Mouse (Mus musculus): ENCODE data around the gene Hhat. TPM values are rescaled to one million over a fixed set of nuclear protein-coding genes. Genes with fewer than 3 reads are reported as not detected.

The Hhat gene
- total RNA-seq, 2 experiments from 2014 or later = 1.4 to 2.0 TPM

- intact Hi-C loops (cut with DNase I; ENCODE audit: low total_unique reads) = loop anchor here (10.0 kb wide), 1 partner anchor 129 kb away; no protein-coding TSS in a partner anchor
- DNase-seq = no peak
Measured at GRCm38 (mm10) chr1:192786194-192786593, 15.2 kb upstream of the Hhat start.

DNA sequence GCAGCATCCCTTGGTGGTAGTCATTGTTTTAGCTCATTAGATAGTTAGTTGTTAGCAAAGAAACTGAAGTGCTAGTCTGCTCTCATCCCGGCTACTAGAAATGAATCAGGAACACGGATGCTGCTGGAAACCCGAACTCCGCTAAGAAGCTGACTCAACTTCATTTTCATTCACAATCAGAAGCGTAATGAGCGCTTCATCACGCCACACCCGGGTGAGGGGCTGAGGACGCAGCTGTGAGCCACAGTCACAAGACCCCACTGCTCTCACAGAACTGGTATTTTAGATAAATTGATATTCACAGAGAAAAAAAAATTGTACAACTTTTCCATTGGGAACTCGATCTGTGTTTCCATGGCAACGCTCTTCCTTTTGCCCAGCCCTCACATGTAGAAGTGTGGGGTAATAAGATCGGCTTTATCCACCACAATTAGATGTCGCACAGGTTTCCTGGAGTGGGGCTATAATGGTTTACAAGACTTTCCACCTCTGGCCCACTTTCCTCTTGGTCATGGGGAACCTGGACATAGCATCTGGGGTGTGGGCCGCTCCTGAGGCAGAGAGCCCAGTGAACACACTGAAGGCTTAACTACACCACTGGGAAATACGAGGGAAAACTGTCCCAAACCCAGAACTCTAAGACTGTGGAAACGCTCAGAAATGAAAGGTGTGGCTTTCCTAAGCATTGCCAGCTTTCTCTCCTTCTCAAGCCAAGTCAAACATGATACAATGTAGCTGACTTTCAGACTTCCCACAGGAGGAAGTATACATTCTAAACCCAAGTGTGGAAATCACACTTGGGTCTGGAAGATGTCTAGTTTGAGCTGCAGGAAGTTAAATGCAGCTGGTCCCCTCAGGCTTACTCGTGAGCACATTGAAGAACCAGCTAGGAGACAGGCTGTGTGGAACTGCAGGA is 14.3 kb upstream of the Hhat start:
- intact Hi-C loops (cut with DNase I; ENCODE audit: low total_unique reads) = loop anchor here (10.0 kb wide), 1 partner anchor 129 kb away; no protein-coding TSS in a partner anchor
- no peak for DNase-seq

DNA sequence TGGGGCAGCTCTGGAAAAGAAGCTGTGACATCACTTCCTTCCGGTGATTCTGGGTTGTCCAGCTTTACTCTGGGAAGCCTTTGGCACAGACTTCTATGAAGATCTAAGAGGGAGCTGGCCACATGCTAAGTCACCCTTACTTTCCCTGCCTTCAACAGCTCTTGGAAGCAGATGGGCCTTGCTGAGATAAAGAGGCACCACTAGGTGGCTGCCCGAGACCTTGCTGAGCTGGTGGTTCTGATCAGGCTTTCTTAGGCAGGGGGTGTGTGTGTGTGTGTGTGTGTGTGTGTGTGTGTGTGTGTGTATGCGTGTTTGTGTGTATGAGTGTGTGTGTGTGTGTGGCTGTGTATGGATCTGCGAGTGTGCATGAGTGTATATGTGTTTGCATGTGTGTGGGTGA is 13.4 kb upstream of the Hhat start:
- DNase-seq = peak; percentile 61
- intact Hi-C loops (cut with DNase I; ENCODE audit: low total_unique reads) = loop anchor here (5.0 to 10.0 kb wide), 2 partner anchors 57 to 130 kb away; no protein-coding TSS in a partner anchor

DNA sequence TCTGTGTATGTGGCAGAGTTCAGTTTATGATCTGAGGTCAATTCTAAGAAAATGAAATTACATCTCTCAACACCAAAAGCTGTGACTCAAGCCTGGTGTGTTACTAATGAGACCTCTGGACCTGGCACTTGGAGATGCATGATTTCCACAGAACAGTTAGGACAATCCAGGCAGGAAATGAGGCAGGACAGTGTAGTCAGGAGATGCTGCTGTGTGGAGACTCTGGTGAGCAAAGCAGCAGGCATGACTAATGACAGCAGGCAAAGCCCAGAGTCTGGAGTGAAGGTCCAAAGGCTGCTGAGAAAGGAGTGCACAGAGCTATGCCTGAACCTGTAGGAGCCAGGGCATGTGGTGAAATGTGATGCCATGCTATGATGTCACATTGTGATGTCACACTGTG is 10.2 kb upstream of the Hhat start:
- no peak for DNase-seq
- intact Hi-C loops (cut with DNase I; ENCODE audit: low total_unique reads) = loop anchor here (5.0 to 10.0 kb wide), 2 partner anchors 54 to 134 kb away; no protein-coding TSS in a partner anchor

- intact Hi-C loops (cut with DNase I; ENCODE audit: low total_unique reads) = no loop called here
Measured at GRCm38 (mm10) chr1:192778869-192779514, 8.0 kb upstream of the Hhat start.

DNA sequence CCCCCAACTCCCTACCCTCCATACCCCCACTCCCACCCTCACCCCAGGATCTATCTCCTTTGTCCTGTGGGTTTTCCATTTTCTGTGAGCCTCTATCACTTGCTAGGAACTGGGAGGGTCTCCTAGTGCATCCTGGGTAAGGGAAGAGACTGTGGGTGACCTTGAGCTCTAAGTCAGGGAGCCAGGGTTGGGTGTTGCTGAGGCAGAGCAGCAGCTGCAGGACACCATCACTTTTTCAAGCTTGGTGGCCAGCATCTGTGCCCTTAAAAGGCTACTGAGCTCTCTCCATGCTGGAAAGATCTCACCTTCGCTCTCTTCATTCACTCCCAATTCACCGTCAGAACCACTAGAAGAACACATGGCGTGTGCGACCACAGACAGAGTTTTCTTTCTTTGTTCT is 7.2 kb upstream of the Hhat start:
- intact Hi-C loops (cut with DNase I; ENCODE audit: low total_unique reads) = no loop called here
- DNase-seq = no peak

More at GRCm38 (mm10) chr1:192778869-192779514, 8.0 kb upstream of the Hhat start:
- DNase-seq = no peak

DNA sequence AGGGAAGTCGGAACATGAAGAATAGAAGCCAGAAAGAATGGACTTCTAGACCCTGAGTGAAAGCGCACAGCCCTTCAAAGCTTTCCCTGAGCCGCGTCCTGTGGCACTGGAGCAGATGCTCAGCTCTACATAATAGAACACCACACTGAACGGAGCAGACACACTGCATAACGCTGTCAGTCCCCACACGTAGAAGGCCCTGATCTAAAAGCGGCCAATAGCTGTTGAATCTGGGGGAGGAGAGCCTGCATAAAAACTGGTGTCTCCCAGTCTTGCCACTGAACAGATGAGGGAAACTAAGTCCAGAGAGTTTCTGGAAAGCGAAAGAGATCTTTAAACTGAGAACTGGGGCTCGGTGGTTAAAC is 911 bp downstream of the Hhat start:
- no peak for DNase-seq
- intact Hi-C loops (cut with DNase I; ENCODE audit: low total_unique reads) = no loop called here

GRCm38 (mm10) chr1:192765531-192765930 is 5.5 kb downstream of the Hhat start:
- no peak for DNase-seq
- intact Hi-C loops (cut with DNase I; ENCODE audit: low total_unique reads) = no loop called here

- DNase-seq = no peak
- intact Hi-C loops (cut with DNase I; ENCODE audit: low total_unique reads) = no loop called here
Measured at GRCm38 (mm10) chr1:192764547-192764946, 6.5 kb downstream of the Hhat start.

- intact Hi-C loops (cut with DNase I; ENCODE audit: low total_unique reads) = no loop called here
- DNase-seq = no peak
Measured at GRCm38 (mm10) chr1:192762946-192763933, 7.8 kb downstream of the Hhat start.

DNA sequence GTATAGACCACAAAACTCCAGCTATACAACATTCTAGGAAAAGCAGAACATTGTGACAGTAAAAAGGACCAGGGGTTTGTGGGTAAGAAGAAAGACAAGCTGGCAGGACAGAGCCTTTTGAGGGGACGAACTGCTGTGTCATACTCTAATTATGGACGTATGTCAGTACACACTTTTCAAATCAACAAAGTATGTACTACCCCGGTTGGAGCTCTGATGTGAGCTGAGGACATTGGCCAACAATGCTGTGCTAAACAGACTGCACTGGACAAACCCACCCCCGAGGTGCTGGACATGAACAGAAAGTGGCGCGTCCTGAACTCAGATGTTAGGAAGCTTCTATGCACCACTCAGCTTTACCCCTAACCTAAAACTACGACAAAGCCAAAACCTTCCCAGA is 14.3 kb downstream of the Hhat start:
- DNase-seq = no peak
- intact Hi-C loops (cut with DNase I; ENCODE audit: low total_unique reads) = no loop called here

- intact Hi-C loops (cut with DNase I; ENCODE audit: low total_unique reads) = no loop called here
- DNase-seq = no peak
Measured at GRCm38 (mm10) chr1:192755685-192756606, 15.1 kb downstream of the Hhat start.

GRCm38 (mm10) chr1:192755246-192755645 is 15.8 kb downstream of the Hhat start:
- intact Hi-C loops (cut with DNase I; ENCODE audit: low total_unique reads) = no loop called here
- DNase-seq = no peak

DNA sequence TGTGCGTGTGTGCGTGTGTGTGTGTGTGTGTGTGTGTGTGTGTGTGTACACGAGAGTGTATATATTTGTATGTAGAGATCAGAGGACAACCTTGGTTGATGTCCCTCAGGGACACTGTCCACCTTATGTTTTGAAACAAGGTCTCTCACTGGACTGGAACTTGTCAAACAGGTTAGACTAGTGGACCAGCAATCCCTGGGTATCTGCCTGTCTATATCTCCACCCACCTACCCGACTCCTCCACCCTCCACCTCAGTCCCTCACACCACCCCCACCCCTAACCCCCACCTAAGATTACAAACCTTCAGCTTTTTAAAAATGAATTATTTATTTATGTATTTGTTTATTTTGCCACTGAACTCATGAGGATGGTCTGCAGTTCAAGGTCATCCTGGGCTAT is 16.8 kb downstream of the Hhat start:
- DNase-seq = no peak
- intact Hi-C loops (cut with DNase I; ENCODE audit: low total_unique reads) = no loop called here

DNA sequence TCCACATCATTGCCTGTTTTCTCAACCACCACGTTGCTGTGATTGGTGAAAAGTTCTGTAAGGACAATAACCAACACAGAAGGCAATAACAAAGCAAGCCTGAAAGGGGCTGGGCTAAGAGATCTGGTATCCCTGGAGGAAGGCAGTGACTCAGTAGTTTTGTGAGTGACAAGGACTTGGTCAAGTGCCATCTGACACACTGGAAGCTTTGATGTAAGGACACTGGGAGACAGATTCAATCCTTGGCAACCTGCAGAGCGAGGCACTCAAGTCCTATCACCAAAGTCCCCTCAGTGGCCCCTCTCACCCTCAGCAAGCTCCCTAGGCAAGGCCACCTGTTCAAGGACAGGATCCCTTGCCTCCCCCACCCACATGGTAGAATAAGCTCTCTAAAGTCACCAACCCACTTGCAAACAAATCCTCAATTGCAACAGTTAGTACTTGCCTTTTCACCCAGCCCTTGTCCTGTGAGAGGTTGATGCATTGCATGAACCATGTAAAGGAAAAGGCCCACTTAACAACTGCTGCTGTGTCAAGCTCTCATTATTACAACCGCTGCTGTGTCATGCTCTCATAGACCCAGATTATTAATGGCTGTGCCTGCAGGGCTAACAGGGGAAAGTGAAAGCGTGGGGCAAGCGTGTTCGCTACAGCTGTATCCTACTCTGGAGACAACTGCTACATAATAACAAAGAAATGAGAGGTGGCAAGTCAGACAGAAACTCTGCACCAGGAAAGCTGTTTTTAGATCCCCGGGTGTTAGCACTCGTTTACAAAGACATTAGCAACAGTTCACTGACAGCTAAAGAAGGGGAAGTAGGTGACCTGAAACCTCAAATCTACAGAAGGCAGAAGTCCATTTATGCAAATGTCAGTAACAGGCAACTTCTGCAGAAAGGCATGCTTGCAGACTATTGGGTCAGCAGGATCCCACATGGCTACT is 18.1 kb downstream of the Hhat start:
- peak; percentile 32 for DNase-seq
- intact Hi-C loops (cut with DNase I; ENCODE audit: low total_unique reads) = no loop called here

DNA sequence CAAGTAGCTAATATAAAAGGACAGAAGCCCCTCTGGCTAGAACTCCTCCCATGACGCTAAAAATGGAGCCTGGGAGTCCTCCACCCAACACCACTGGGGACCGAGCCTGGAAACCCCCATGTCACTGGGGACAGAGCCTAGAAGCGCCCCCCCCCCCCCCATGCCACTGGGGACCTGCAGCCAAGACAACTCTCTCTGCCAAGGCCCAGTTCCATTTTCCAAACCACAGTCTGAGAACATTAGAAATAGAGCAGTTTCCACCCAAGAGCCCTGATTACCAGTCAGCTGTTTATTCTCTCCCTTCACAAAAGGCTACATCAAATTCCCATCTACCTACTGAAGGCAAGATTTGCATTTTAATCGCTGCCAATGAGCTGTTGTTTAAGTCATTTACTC is 21.0 kb downstream of the Hhat start:
- no peak for DNase-seq
- intact Hi-C loops (cut with DNase I; ENCODE audit: low total_unique reads) = no loop called here

DNA sequence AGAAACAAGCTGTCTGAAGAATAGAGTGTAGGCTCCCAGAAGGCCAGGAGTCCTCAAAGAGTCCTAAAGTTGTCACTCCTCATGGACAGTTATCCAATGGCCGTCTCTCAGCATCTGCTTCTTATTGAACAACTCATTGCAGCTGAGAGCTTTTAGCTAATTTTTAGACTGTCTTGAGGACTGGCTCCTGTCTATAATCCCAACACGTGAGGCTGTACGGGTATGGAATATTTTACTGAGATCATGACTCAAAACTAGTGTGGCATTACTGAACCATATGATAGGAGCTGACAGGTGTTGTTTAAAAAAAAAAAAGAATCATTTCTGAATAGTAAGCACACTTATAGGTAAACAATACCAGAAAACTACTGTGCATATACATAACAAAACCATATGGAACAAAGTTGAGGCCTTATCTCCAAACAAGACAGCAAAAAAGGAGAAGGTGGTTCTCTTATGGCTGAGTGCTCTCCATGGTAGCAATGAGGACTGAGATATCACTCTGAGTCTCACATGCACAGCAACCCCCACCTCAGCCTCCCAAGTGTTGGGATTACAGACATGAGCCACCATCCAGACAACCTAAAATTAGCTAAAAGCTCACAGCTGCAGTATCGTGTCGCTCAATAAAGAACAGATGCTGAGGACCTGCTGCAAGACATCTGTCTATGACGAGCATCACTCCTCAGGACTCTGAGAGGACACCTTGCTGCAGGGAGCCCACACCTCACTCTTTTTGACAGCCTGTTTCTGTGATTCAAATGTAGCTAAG is 21.6 kb downstream of the Hhat start:
- intact Hi-C loops (cut with DNase I; ENCODE audit: low total_unique reads) = no loop called here
- DNase-seq = no peak

All from gastrocnemius, postnatal 14 days (tissue).